Mouse (Mus musculus) megakaryocyte-erythroid progenitor cell, adult 5-6 weeks (primary cell): Measurements from ENCODE around the gene Rab9b. TPM values are rescaled to one million over a fixed set of nuclear protein-coding genes. Genes with fewer than 3 reads are reported as not detected.

ENCODE experiments used
- ATAC-seq: replicated peaks from 2 replicates; pipeline ENCODE4 v1.8.0; 2016; ENCODE audit warnings: mild to moderate bottlenecking, inconsistent platforms; ENCODE audit not compliant: severe bottlenecking, poor library complexity, low FRiP score, low TSS enrichment
- total RNA-seq, 2 experiments: library from RNA; stranded (forward) in 1 of 2; stranded (reverse) in 1 of 2; fragments of 200-1000, 215-1000 nt in 1 of 2; fragments of >200 nt in 1 of 2; fragmentation: Nextera tagmentation in 1 of 2; gene quantifications; 2 replicates each; pipeline ENCODE4 v1.2.3; 2014 to 2017

The Rab9b gene
- total RNA-seq (2014; fragmentation: Nextera tagmentation) (not detected in 2 replicates), total RNA-seq (2017) (not detected in 2 replicates)

DNA sequence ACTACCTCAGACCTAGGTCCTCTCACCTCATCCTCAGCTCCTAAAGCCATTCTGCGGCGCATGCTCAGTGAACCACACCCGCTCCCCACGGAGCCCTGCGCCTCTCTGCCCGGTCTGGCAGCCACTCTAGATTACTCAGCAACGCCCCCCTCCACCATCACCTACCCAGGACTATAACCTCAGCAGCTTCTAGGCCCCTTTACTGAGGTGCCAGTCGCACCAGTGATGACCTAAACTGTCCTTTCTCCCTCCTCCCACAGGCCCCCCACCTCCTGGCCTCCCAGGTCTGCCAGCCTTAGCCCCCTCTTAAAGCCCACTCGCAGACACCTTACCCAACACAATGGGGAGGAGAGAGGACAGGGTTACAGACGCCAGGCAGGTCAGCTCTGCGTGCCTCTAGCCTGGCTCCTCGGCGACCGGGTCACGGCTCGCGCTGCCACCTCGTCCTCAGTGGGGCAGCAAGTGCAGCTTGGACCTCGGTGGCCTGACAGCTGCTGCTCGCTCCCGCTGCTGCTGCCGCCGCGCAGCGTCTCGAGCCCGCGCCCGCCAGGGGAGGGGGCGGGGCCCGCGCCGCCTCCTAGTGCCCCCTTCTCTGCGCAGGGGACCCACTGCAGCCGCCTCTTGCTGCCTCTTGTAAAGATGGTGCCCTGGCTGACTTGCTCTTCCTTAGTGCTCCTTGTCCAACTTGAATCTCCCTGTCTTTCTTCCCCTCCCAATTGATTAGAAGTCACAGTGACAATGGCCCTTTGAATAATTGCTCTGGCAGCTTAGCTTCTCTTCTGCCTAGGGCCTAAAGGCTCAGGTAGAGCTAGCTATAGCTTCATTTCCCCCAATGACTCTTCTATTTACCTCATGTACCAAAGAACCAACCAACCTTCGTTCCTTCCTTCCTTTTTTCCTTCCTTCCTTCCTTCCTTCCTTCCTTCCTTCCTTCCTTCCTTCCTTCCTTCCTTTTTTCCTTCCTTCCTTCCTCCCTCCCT, at the start of gene Rab9b:
Gene Rab9b (minus strand): TSS at position 695 of the 980 bp plus-strand sequence.
- peak; percentile 88 for ATAC-seq

- no peak for ATAC-seq
Measured at GRCm38 (mm10) chrX:136904369-136904768, 35.8 kb upstream of the Rab9b start.

GRCm38 (mm10) chrX:136895757-136896156, 27.2 kb upstream of the Rab9b start:
- no peak for ATAC-seq

GRCm38 (mm10) chrX:136850300-136850699, 18.3 kb downstream of the Rab9b start:
- ATAC-seq = no peak

DNA sequence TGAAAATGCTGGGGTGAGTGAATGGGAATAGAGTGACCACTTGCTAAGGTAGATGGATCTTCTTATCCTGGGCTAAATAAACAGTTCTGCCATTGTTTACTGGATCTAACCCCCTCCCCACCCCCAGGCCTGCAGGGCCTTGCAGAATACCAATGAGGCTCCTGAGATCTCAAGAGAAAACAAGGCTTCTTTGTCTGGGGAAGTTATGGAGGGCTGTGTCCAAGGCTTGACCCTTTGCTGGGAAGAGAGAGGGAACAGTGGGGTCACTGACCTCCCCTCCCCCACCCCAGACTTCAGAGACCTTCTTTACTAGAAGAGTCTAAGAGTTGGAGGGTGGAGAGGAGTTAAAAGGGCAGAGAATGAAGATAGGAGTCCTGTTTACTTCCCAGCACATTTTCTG, 39.9 kb downstream of the Rab9b start:
- no peak for ATAC-seq

DNA sequence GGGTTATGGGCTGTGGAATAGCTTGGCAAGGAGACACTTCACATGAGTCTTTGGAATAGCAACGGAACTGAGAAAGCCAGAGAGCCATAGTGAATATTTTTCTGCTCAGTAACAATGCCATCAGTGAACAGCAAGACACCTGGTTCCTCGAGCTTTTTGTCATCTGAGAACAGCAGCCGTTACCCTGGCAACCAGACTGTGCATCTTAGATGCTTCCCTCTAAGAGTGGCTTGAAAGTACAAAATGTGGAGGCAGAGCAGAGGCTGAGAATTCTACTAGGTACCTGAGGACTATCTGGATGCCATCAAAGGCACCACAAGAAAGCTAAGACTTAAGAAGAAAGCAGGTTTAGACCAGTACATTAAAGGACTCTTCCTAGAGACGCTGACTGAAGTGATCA, 43.5 kb downstream of the Rab9b start:
- no peak for ATAC-seq

DNA sequence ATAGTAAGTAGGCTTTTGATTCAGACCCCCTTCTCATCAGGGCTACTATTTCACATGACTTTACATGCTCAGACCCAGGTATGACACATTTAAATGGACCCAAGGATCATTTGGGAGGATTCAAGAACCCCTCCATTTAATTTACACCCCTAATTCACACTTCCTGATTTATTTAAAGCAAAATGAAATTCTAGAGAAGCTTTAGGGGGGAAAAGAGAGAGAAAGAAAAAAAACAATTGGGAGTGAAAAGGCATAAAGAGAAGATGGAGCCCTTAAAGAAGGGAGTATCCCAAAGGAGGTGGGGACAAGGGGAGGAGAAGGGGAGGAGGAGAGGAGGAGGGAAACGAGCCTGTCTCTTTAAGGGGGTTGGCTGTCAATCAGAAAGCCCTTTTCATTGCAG, 46.2 kb downstream of the Rab9b start, which contains the start of gene Plp1:
Gene Plp1 (plus strand): TSS at position 301 of the 400 bp plus-strand sequence.
- no peak for ATAC-seq

- ATAC-seq = peak; percentile 84; the same call in 1 of the 2 replicates
Measured at GRCm38 (mm10) chrX:136820250-136820649, 48.3 kb downstream of the Rab9b start.

DNA sequence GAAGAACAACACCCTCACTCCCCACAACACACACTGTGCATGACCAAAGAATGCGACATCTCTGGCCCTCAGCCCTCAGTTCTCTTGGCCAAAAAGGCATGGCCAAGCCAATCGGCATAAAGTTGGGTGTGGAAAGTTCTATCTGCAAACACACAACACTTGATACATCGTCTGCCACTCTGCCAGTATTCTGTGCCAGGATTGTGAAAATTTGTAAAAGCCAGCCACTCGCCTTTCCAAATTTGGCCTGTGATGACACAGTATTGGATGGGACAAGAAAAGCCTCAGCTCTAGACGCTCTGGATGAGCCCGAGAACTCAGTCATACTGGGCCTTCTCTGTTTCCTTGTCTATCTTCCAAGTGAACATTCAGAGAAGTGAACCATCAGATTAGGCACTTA, 48.8 kb downstream of the Rab9b start:
- ATAC-seq = no peak

Other genes starting within 250 kb of the Rab9b start
- 0.42 and 2.9 TPM in 2 replicates for gene Tceal1, start 160.8 kb downstream of the Rab9b start, total RNA-seq (2014; fragmentation: Nextera tagmentation)
- gene Tceal1, start 160.8 kb downstream of the Rab9b start, total RNA-seq (2017) = 3.7 and 6.7 TPM in 2 replicates
- gene Morf4l2, start 125.1 kb downstream of the Rab9b start, total RNA-seq (2014; fragmentation: Nextera tagmentation) = 244 and 291 TPM in 2 replicates
- 999 and 1,143 TPM in 2 replicates for gene Morf4l2, start 125.1 kb downstream of the Rab9b start, total RNA-seq (2017)
- gene Glra4, start 88.6 kb downstream of the Rab9b start, total RNA-seq (2014; fragmentation: Nextera tagmentation) = not detected in 2 replicates
- gene Glra4, start 88.6 kb downstream of the Rab9b start, total RNA-seq (2017) = not detected in 2 replicates
- 6.2 and 7.4 TPM in 2 replicates for gene Plp1, start 46.1 kb downstream of the Rab9b start, total RNA-seq (2014; fragmentation: Nextera tagmentation)
- 0.99 and 1.1 TPM in 2 replicates for gene Plp1, start 46.1 kb downstream of the Rab9b start, total RNA-seq (2017)
- gene H2bfm, start 58.6 kb upstream of the Rab9b start, total RNA-seq (2014; fragmentation: Nextera tagmentation) = not detected in 2 replicates
- gene H2bfm, start 58.6 kb upstream of the Rab9b start, total RNA-seq (2017) = not detected in 2 replicates
- gene Tmsb15b2, start 106.7 kb upstream of the Rab9b start, total RNA-seq (2014; fragmentation: Nextera tagmentation) = not detected in 2 replicates
- gene Tmsb15b2, start 106.7 kb upstream of the Rab9b start, total RNA-seq (2017) = 7.2 TPM in 1 of 2 replicates, not detected in the other
- gene Tmsb15l, start 108.1 kb upstream of the Rab9b start, total RNA-seq (2014; fragmentation: Nextera tagmentation) = 1.2 and 3.9 TPM in 2 replicates
- gene Tmsb15l, start 108.1 kb upstream of the Rab9b start, total RNA-seq (2017) = 1.6 TPM in 1 of 2 replicates, not detected in the other
- 4.0 TPM in 1 of 2 replicates, not detected in the other for gene Tmsb15b1, start 108.1 kb upstream of the Rab9b start, total RNA-seq (2014; fragmentation: Nextera tagmentation)
- gene Tmsb15b1, start 108.1 kb upstream of the Rab9b start, total RNA-seq (2017) = 7.0 and 13.2 TPM in 2 replicates
- gene Zcchc18, start 124.4 kb upstream of the Rab9b start, total RNA-seq (2014; fragmentation: Nextera tagmentation) = not detected in 2 replicates
- gene Zcchc18, start 124.4 kb upstream of the Rab9b start, total RNA-seq (2017) = not detected in 2 replicates
- 3.6 and 8.8 TPM in 2 replicates for gene Slc25a53, start 169.5 kb upstream of the Rab9b start, total RNA-seq (2014; fragmentation: Nextera tagmentation)
- gene Slc25a53, start 169.5 kb upstream of the Rab9b start, total RNA-seq (2017) = 5.9 and 6.0 TPM in 2 replicates
- 3.4 and 5.5 TPM in 2 replicates for gene Fam199x, start 180.8 kb upstream of the Rab9b start, total RNA-seq (2014; fragmentation: Nextera tagmentation)
- gene Fam199x, start 180.8 kb upstream of the Rab9b start, total RNA-seq (2017) = 7.1 and 10.6 TPM in 2 replicates